Mouse (Mus musculus) intestine, embryonic 15.5 days (tissue): ENCODE data around the gene Rwdd4a. TPM values are rescaled to one million over a fixed set of nuclear protein-coding genes. Genes with fewer than 3 reads are reported as not detected.

Experiments used
- ATAC-seq: fragments of 200-750 bp; cut with Nextera tagmentation; 2 replicates; pipeline ENCODE4 v1.8.0; 2017; ENCODE audit warnings: moderate TSS enrichment, moderate library complexity
- H3K27ac ChIP-seq: fragments of 300-500 bp; sonication (generic); 2 replicates; pipeline ENCODE4 v1.5.1; 2015; ENCODE audit warnings: mild to moderate bottlenecking, inconsistent platforms
- H3K27me3 ChIP-seq: fragments of 300-500 bp; sonication (generic); replicated peaks from 2 replicates; pipeline ENCODE4 v1.6.1; 2015; ENCODE audit warnings: inconsistent platforms
- H3K36me3 ChIP-seq: fragments of 300-500 bp; sonication (generic); 2 replicates; pipeline ENCODE4 v1.6.1; 2015; ENCODE audit warnings: inconsistent platforms
- H3K4me1 ChIP-seq: fragments of 300-500 bp; sonication (generic); replicated peaks from 2 replicates; pipeline ENCODE4 v1.6.1; 2015; ENCODE audit warnings: inconsistent platforms
- H3K4me2 ChIP-seq: fragments of 300-500 bp; sonication (generic); replicated peaks from 2 replicates; pipeline ENCODE4 v1.6.1; 2015; ENCODE audit warnings: mild to moderate bottlenecking, inconsistent platforms
- H3K4me3 ChIP-seq: fragments of 300-500 bp; sonication (generic); replicated peaks from 2 replicates; pipeline ENCODE4 v1.5.1; 2015; ENCODE audit warnings: inconsistent platforms
- H3K9ac ChIP-seq: fragments of 300-500 bp; sonication (generic); 2 replicates; pipeline ENCODE4 v1.6.1; 2015; ENCODE audit warnings: inconsistent platforms
- H3K9me3 ChIP-seq: fragments of 300-500 bp; sonication (generic); 2 replicates; pipeline ENCODE4 v1.6.1; 2016; ENCODE audit warnings: inconsistent platforms
- WGBS: fragments of 180-500 bp; shearing (Covaris S2); methylation state at CpG from one replicate; pipeline ENCODE4 v1.1.7; 2015; 5-methylcytosine and 5-hydroxymethylcytosine counted together
- polyA plus RNA-seq: library from polyadenylated mRNA; unstranded; fragments of >200 nt; fragmentation: Nextera tagmentation; extraction: Ambion mirVana; gene quantifications from 2 replicates; pipeline ENCODE4 v1.2.1, GENCODE M21; 2015

The Rwdd4a gene
- polyA plus RNA-seq, 1 experiment from 2014 or later, result 44.5 TPM

DNA sequence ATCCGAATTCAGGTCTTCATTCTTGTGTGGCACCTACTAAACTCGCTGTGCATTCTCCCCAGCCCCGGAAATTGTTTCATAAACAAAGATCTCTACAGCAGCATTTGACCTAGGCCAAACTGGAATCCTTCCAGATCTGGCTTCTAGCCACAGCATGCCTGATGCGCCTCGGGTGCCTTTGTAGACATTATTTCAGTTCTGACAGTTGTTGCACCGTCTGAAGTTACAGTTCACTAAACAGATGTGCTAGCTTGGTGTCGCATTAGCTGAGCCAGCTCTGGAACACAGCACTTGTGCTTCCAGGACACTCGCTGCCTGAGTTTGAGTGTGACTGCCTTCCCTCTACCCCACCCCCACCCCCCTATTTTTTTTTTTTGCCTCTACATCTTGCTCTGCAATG is 67.2 kb downstream of the Rwdd4a start:
- no peaks in the 10 kb centered on the region for H3K9me3 ChIP-seq
- H3K27ac ChIP-seq, result no peak overlapping the region
- H3K4me1 ChIP-seq, result no peaks in the 10 kb centered on the region
- no peak overlapping the region for H3K4me3 ChIP-seq
- no peak for ATAC-seq
- no peak overlapping the region for H3K9ac ChIP-seq
- H3K27me3 ChIP-seq, result no peaks in the 10 kb centered on the region
- WGBS, result 54% methylated on average over 8 of the region's 8 CpGs
- no peak overlapping the region for H3K4me2 ChIP-seq
- H3K36me3 ChIP-seq, result no peaks in the 10 kb centered on the region

Other genes with a start within 250 kb of the Rwdd4a start
- 7.9 and 8.1 TPM in 2 replicates for gene Stox2, start 87.3 kb upstream of the Rwdd4a start, polyA plus RNA-seq
- 26.6 and 28.3 TPM in 2 replicates for gene Trappc11, start 194 bp upstream of the Rwdd4a start, polyA plus RNA-seq
- 12.1 and 15.8 TPM in 2 replicates for gene Ing2, start 141.9 kb downstream of the Rwdd4a start, polyA plus RNA-seq
- 21.7 and 24.1 TPM in 2 replicates for gene Cdkn2aip, start 180.3 kb downstream of the Rwdd4a start, polyA plus RNA-seq